Mouse (Mus musculus): Measurements from ENCODE around the gene Utp14a. TPM values are rescaled to one million over a fixed set of nuclear protein-coding genes. Genes with fewer than 3 reads are reported as not detected.

The Utp14a gene
- polyA plus RNA-seq, 1 experiment from 2014 or later: 18.4 TPM

DNA sequence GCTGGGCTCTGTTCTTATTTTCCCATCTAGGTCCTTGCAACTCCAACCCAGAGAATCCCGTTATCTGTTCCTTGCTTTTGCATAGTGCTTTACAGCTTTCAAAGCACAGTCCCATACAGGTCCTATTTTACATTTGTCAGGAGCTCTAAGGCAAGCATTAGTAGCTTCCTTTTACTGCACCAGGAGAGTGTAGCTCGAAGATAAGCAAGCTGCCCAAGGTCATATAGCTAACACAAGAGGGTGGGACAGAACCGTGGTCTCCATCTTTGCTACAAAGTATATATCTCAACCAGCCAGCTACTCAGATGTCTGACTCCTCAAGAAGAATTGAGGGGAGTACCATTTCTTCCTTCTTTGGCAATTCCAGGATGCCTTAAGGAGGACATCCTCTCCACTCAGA is 60.8 kb downstream of the Utp14a start:
- Histone ChIP-seq H3K27me3 (peaks cover 36% of the 10 kb centered on the region), H3K4me1 (no peaks in the 10 kb centered on the region; the same call in 1 of the 2 replicates), H3K9ac (replicated peaks) (no peak overlapping the region), H3K36me3 (no peaks in the 10 kb centered on the region), H3K4me2 (replicated peaks) (no peak overlapping the region), H3K27ac (replicated peaks) (no peak overlapping the region), H3K4me3 (no peak overlapping the region), H3K9me3 (no peaks in the 10 kb centered on the region)
- 68% methylated on average over 3 of the region's 3 CpGs for WGBS
- ATAC-seq (ENCODE audit: low FRiP score, low read depth): no peak

DNA sequence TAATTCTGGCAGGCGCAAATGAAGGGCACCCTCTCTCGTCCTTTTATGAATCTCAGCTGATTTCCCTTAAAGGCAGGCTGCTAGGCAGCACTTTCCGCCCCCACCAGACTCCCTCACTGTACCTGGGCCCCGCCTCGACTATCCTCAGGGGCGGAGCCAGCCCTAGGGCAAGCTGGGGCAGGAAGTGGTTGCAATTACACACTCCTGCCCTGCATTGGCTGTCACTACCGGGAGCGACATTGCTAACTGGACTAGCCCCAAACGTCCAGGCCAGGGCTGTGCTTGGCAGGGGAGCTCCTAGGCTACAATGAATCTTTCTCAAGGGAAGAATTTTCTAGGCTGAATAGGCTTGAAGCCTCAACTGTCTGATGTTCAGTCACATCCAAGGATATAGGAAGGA is 61.5 kb downstream of the Utp14a start:
- peaks cover 36% of the 10 kb centered on the region for H3K27me3 ChIP-seq
- WGBS: 24% methylated on average over 9 of the region's 9 CpGs
- H3K36me3 ChIP-seq: no peaks in the 10 kb centered on the region
- ATAC-seq (ENCODE audit: low FRiP score, low read depth): no peak
- no peaks in the 10 kb centered on the region; the same call in 1 of the 2 replicates for H3K4me1 ChIP-seq
- H3K4me3 ChIP-seq: no peak overlapping the region
- no peaks in the 10 kb centered on the region for H3K9me3 ChIP-seq
- no peak overlapping the region for H3K9ac ChIP-seq (replicated peaks)
- H3K27ac ChIP-seq (replicated peaks): no peak overlapping the region
- H3K4me2 ChIP-seq (replicated peaks): no peak overlapping the region

Other genes with a start within 250 kb of the Utp14a start
- gene Apln, start 222.0 kb upstream of the Utp14a start, polyA plus RNA-seq (2016; fragmentation: Nextera tagmentation; extraction: Ambion mirVana): 3.5 and 4.1 TPM in 2 replicates
- 2.1 and 2.4 TPM in 2 replicates for gene Xpnpep2, start 148.1 kb upstream of the Utp14a start, polyA plus RNA-seq (2016; fragmentation: Nextera tagmentation; extraction: Ambion mirVana)
- gene Sash3, start 110.4 kb upstream of the Utp14a start, polyA plus RNA-seq (2016; fragmentation: Nextera tagmentation; extraction: Ambion mirVana): 1.1 and 1.4 TPM in 2 replicates
- gene Zdhhc9, start 48.0 kb upstream of the Utp14a start, polyA plus RNA-seq (2016; fragmentation: Nextera tagmentation; extraction: Ambion mirVana): 5.9 and 6.2 TPM in 2 replicates
- gene Bcorl1, start 84.5 kb downstream of the Utp14a start, polyA plus RNA-seq (2016; fragmentation: Nextera tagmentation; extraction: Ambion mirVana): 6.7 and 8.3 TPM in 2 replicates
- 1.6 and 1.8 TPM in 2 replicates for gene Elf4, start 206.3 kb downstream of the Utp14a start, polyA plus RNA-seq (2016; fragmentation: Nextera tagmentation; extraction: Ambion mirVana)

All from midbrain, embryonic 12.5 days (tissue).